Mouse (Mus musculus): ENCODE measurements around the gene Rhno1.

The Rhno1 gene

GRCm38 (mm10) chr6:128375192-128375591 is 12.5 kb upstream of the Rhno1 start, which contains the start of the genes Tex52 and Gm44596:
Gene Tex52 (plus strand): TSS chr6:128375456.
Gene Gm44596 (plus strand): TSS chr6:128375503.
- TF ChIP-seq GATA4 (IDR thresholded peaks at IDR 0.05; ENCODE audit: insufficient replicate concordance, low read length): no peak

- TF ChIP-seq GATA4 (IDR thresholded peaks at IDR 0.05; ENCODE audit: insufficient replicate concordance, low read length): no peak
Observed at GRCm38 (mm10) chr6:128370040-128370439, 7.3 kb upstream of the Rhno1 start.

GRCm38 (mm10) chr6:128366466-128366865 is 3.8 kb upstream of the Rhno1 start:
- TF ChIP-seq GATA4 (IDR thresholded peaks at IDR 0.05; ENCODE audit: insufficient replicate concordance, low read length): no peak

- no peak for TF ChIP-seq GATA4 (IDR thresholded peaks at IDR 0.05; ENCODE audit: insufficient replicate concordance, low read length)
Observed at GRCm38 (mm10) chr6:128364721-128365120, 2.0 kb upstream of the Rhno1 start.

- TF ChIP-seq GATA4 (IDR thresholded peaks at IDR 0.05; ENCODE audit: insufficient replicate concordance, low read length): no peak
Observed at GRCm38 (mm10) chr6:128363007-128363825, 505 bp upstream of the Rhno1 start.

- TF ChIP-seq GATA4 (IDR thresholded peaks at IDR 0.05; ENCODE audit: insufficient replicate concordance, low read length): no peak
Observed at GRCm38 (mm10) chr6:128361901-128362300, 810 bp downstream of the Rhno1 start.

GRCm38 (mm10) chr6:128358999-128359398 is 3.7 kb downstream of the Rhno1 start:
- no peak for TF ChIP-seq GATA4 (IDR thresholded peaks at IDR 0.05; ENCODE audit: insufficient replicate concordance, low read length)

- no peak for TF ChIP-seq GATA4 (IDR thresholded peaks at IDR 0.05; ENCODE audit: insufficient replicate concordance, low read length)
Observed at GRCm38 (mm10) chr6:128355726-128356416, 6.8 kb downstream of the Rhno1 start, which contains the start of gene Tulp3. Gene Tulp3 (minus strand): TSS chr6:128355851.

GRCm38 (mm10) chr6:128355201-128355681 is 7.5 kb downstream of the Rhno1 start:
- TF ChIP-seq GATA4 (IDR thresholded peaks at IDR 0.05; ENCODE audit: insufficient replicate concordance, low read length): no peak

GRCm38 (mm10) chr6:128354140-128354539 is 8.6 kb downstream of the Rhno1 start:
- no peak for TF ChIP-seq GATA4 (IDR thresholded peaks at IDR 0.05; ENCODE audit: insufficient replicate concordance, low read length)

GRCm38 (mm10) chr6:128349711-128350110 is 13.0 kb downstream of the Rhno1 start:
- TF ChIP-seq GATA4 (IDR thresholded peaks at IDR 0.05; ENCODE audit: insufficient replicate concordance, low read length): no peak

- no peak for TF ChIP-seq GATA4 (IDR thresholded peaks at IDR 0.05; ENCODE audit: insufficient replicate concordance, low read length)
Observed at GRCm38 (mm10) chr6:128346782-128347181, 15.9 kb downstream of the Rhno1 start.

- no peak for TF ChIP-seq GATA4 (IDR thresholded peaks at IDR 0.05; ENCODE audit: insufficient replicate concordance, low read length)
Observed at GRCm38 (mm10) chr6:128345623-128346022, 17.1 kb downstream of the Rhno1 start.

- no peak for TF ChIP-seq GATA4 (IDR thresholded peaks at IDR 0.05; ENCODE audit: insufficient replicate concordance, low read length)
Observed at GRCm38 (mm10) chr6:128341956-128342723, 20.6 kb downstream of the Rhno1 start.

- no peak for TF ChIP-seq GATA4 (IDR thresholded peaks at IDR 0.05; ENCODE audit: insufficient replicate concordance, low read length)
Observed at GRCm38 (mm10) chr6:128338876-128339275, 23.8 kb downstream of the Rhno1 start.
